Mouse (Mus musculus) forebrain, postnatal 0 days (tissue): ENCODE data around the gene Eif3g. TPM values are rescaled to one million over a fixed set of nuclear protein-coding genes. Genes with fewer than 3 reads are reported as not detected.

Experiments
- ATAC-seq: fragments of 200-750 bp; cut with Nextera tagmentation; 2 replicates; pipeline ENCODE4 v1.8.0; 2017; ENCODE audit warnings: mild to moderate bottlenecking, moderate library complexity
- DNase-seq: peaks from one replicate; pipeline ENCODE4 v3.0.0-alpha.2; 2015
- H3K27ac ChIP-seq: fragments of 300-500 bp; sonication (generic); 2 replicates; pipeline ENCODE4 v1.5.1; 2014; ENCODE audit warnings: low read depth, mild to moderate bottlenecking, antibody characterized with exemption, low read length, moderate library complexity, mixed read lengths
- H3K27me3 ChIP-seq: fragments of 300-500 bp; sonication (generic); 2 replicates; pipeline ENCODE4 v1.6.1; 2014; ENCODE audit warnings: mild to moderate bottlenecking, low read length, mixed read lengths; ENCODE audit not compliant: insufficient read depth
- H3K36me3 ChIP-seq: fragments of 300-500 bp; sonication (generic); 2 replicates; pipeline ENCODE4 v1.6.1; 2014; ENCODE audit warnings: mild to moderate bottlenecking, moderate library complexity; ENCODE audit not compliant: insufficient read depth
- H3K4me1 ChIP-seq: fragments of 300-500 bp; sonication (generic); 2 replicates; pipeline ENCODE4 v1.6.1; 2014; ENCODE audit warnings: antibody characterized with exemption; ENCODE audit not compliant: insufficient read depth
- H3K4me2 ChIP-seq: fragments of 300-500 bp; sonication (generic); 2 replicates; pipeline ENCODE4 v1.6.1; 2014; ENCODE audit warnings: low read depth, mild to moderate bottlenecking, moderate library complexity
- H3K4me3 ChIP-seq: fragments of 300-500 bp; sonication (generic); 2 replicates; pipeline ENCODE4 v1.5.1; 2014; ENCODE audit warnings: low read depth, low read length, mixed read lengths
- H3K9ac ChIP-seq: fragments of 300-500 bp; sonication (generic); 2 replicates; pipeline ENCODE4 v1.6.1; 2014; ENCODE audit warnings: mild to moderate bottlenecking
- H3K9me3 ChIP-seq: fragments of 300-500 bp; sonication (generic); 2 replicates; pipeline ENCODE4 v1.6.1; 2016; ENCODE audit warnings: low read length
- CTCF ChIP-seq: sonication (generic); IDR thresholded peaks from 2 replicates; pipeline ENCODE4 v1.5.1; 2016; ENCODE audit warnings: antibody characterized with exemption, control low read depth, low read depth
- WGBS: fragments of 180-500 bp; shearing (Covaris S2); extraction: QIAGEN DNeasy Blood & Tissue Kit; methylation state at CpG from one replicate; pipeline ENCODE4 v1.1.7; 2014; 5-methylcytosine and 5-hydroxymethylcytosine counted together
- polyA plus RNA-seq: library from polyadenylated mRNA; unstranded; fragments of >200 nt; fragmentation: Nextera tagmentation; extraction: Ambion mirVana; gene quantifications from 2 replicates; pipeline ENCODE4 v1.2.1, GENCODE M21; 2015
- total RNA-seq: library from RNA; depleted of rRNA; stranded (reverse); fragments of >200 nt; gene quantifications from 2 replicates; pipeline ENCODE4 v1.2.3, GENCODE M21; 2014

The Eif3g gene
- total and polyA plus RNA-seq, 2 experiments from 2014 or later = 129 to 242 TPM

GRCm38 (mm10) chr9:20878041-20878709 is 20.2 kb downstream of the Eif3g start:
- ATAC-seq (peak; percentile 95), DNase-seq (peak; percentile 100)
- peak; percentile 94 for TF ChIP-seq CTCF
- Histone ChIP-seq H3K36me3 (no peaks in the 10 kb centered on the region), H3K27me3 (no peaks in the 10 kb centered on the region), H3K4me1 (peaks cover 6% of the 10 kb centered on the region; the same call in 1 of the 2 replicates), H3K9ac (peak overlapping the region; percentile 64), H3K27ac (peak overlapping the region; percentile 92), H3K9me3 (no peaks in the 10 kb centered on the region), H3K4me2 (peak overlapping the region; percentile 62), H3K4me3 (peak overlapping the region; percentile 45)
- WGBS = 1% methylated on average over 69 of the region's 69 CpGs

GRCm38 (mm10) chr9:20877118-20878040 is 21.0 kb downstream of the Eif3g start:
- no peak for ATAC-seq
- no peaks in the 10 kb centered on the region for H3K9me3 ChIP-seq
- DNase-seq = no peak
- peak overlapping the region; percentile 62 for H3K4me2 ChIP-seq
- H3K9ac ChIP-seq = peak overlapping the region; percentile 45
- H3K4me1 ChIP-seq = peaks cover 6% of the 10 kb centered on the region; the same call in 1 of the 2 replicates
- no peaks in the 10 kb centered on the region for H3K27me3 ChIP-seq
- peak overlapping the region; percentile 92 for H3K27ac ChIP-seq
- peak overlapping the region; percentile 45 for H3K4me3 ChIP-seq
- no peaks in the 10 kb centered on the region for H3K36me3 ChIP-seq
- no peak for TF ChIP-seq CTCF
- WGBS = 41% methylated on average over 14 of the region's 14 CpGs

- no peaks in the 10 kb centered on the region for H3K27me3 ChIP-seq
- H3K4me3 ChIP-seq = no peak overlapping the region
- peaks cover 6% of the 10 kb centered on the region; the same call in 1 of the 2 replicates for H3K4me1 ChIP-seq
- ATAC-seq (no peak), DNase-seq (no peak)
- H3K9me3 ChIP-seq = no peaks in the 10 kb centered on the region
- TF ChIP-seq CTCF = no peak
- no peak overlapping the region for H3K4me2 ChIP-seq
- H3K36me3 ChIP-seq = no peaks in the 10 kb centered on the region
- WGBS = 78% methylated on average over 8 of the region's 9 CpGs
- H3K27ac ChIP-seq = no peak overlapping the region
- H3K9ac ChIP-seq = no peak overlapping the region
Observed at GRCm38 (mm10) chr9:20876318-20877117, 21.9 kb downstream of the Eif3g start.

- Histone ChIP-seq H3K9ac (no peak overlapping the region), H3K4me3 (no peak overlapping the region), H3K27me3 (peaks cover 6% of the 10 kb centered on the region; the same call in 1 of the 2 replicates), H3K36me3 (no peaks in the 10 kb centered on the region), H3K4me2 (no peak overlapping the region), H3K27ac (no peak overlapping the region), H3K9me3 (no peaks in the 10 kb centered on the region), H3K4me1 (peaks cover 6% of the 10 kb centered on the region; the same call in 1 of the 2 replicates)
- 66% methylated on average over 23 of the region's 23 CpGs for WGBS
- DNase-seq (no peak), ATAC-seq (no peak)
- TF ChIP-seq CTCF = no peak
Observed at GRCm38 (mm10) chr9:20875021-20875790, 23.2 kb downstream of the Eif3g start.

- Histone ChIP-seq H3K4me2 (no peak overlapping the region), H3K9me3 (no peaks in the 10 kb centered on the region), H3K27me3 (peaks cover 21% of the 10 kb centered on the region), H3K27ac (no peak overlapping the region), H3K36me3 (no peaks in the 10 kb centered on the region), H3K4me3 (no peak overlapping the region), H3K9ac (no peak overlapping the region), H3K4me1 (peaks cover 6% of the 10 kb centered on the region; the same call in 1 of the 2 replicates)
- DNase-seq = no peak
- no peak for TF ChIP-seq CTCF
- 95% methylated on average over 12 of the region's 12 CpGs for WGBS
- ATAC-seq = no peak
Observed at GRCm38 (mm10) chr9:20873521-20873920, 24.9 kb downstream of the Eif3g start.

GRCm38 (mm10) chr9:20872991-20873390 is 25.4 kb downstream of the Eif3g start:
- 94% methylated on average over 10 of the region's 10 CpGs for WGBS
- Histone ChIP-seq H3K9me3 (no peaks in the 10 kb centered on the region), H3K4me2 (no peak overlapping the region), H3K4me3 (no peak overlapping the region), H3K27ac (no peak overlapping the region), H3K9ac (no peak overlapping the region), H3K27me3 (peaks cover 27% of the 10 kb centered on the region), H3K36me3 (no peaks in the 10 kb centered on the region), H3K4me1 (peaks cover 6% of the 10 kb centered on the region; the same call in 1 of the 2 replicates)
- ATAC-seq (no peak), DNase-seq (no peak)
- no peak for TF ChIP-seq CTCF
